Mouse (Mus musculus) liver, postnatal 0 days (tissue): ENCODE measurements around the gene Asb17.

Experiments
- CTCF ChIP-seq: sonication (generic); IDR thresholded peaks from 2 replicates; pipeline ENCODE4 v1.5.1; 2016; ENCODE audit warnings: antibody characterized with exemption, low read depth
- EP300 ChIP-seq: IDR thresholded peaks from 2 replicates; pipeline ENCODE4 v1.6.1; 2016; ENCODE audit warnings: antibody characterized with exemption, low read depth, mild to moderate bottlenecking

- TF ChIP-seq CTCF, result no peak
- no peak for TF ChIP-seq EP300
These were observed 3.3 kb downstream of the Asb17 start for GRCm38 (mm10) chr3:153847207-153847733.
